Mouse (Mus musculus): ENCODE measurements at regions not wholly inside any gene's neighbourhood (a gene's known extent, or its start where the extent isn't known, plus 50 kb on each side); places are given as distances from the start of the nearest gene placed in this dataset.

- no peak for DNase-seq (ENCODE audit: low read depth)
These were observed 399.3 kb upstream of the Mpdz start for GRCm38 (mm10) chr4:81841642-81842494.

- DNase-seq (ENCODE audit: low read depth), result no peak
These were observed 387.4 kb upstream of the Mpdz start for GRCm38 (mm10) chr4:81829972-81830371.

DNA sequence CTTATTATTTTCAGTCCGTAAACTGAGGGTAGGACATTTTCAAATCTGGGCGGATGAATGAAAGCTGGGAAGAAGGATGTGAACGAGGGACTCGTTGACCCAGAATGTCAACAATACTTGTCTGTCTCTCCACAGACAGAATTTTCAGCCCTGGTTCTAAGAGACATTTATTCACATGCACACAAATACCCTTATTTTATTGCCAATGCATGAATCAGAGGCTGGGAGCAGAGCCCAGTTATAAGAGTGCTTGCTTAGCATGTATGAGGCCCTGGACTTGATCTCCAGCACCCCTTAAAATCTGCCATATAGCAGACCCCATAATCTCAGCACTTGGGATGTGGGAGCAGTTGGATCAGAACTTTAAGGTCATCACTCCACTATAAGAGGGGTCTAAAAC, 384.8 kb upstream of the Mpdz start:
- no peak for DNase-seq (ENCODE audit: low read depth)

DNA sequence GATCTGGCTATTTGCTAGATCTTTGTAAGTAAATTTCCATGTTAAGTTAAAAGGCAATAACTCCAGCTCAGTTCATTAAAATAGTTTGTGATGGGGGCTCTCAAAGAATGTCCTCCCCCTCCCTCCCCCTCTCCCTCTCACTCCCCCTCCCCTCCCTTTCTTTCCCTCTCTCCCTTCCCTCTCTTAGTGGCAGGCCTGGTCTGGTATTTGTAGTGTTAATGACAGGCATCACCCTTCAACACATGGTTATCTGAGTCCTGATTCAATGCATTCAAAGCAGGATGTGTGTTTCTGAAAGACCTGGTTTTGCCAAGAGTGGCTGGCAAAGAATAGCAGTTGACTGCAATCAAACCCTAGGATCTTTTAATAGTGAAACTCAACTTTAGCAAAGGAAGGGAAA, 383.4 kb upstream of the Mpdz start:
- DNase-seq (ENCODE audit: low read depth), result no peak

GRCm38 (mm10) chr4:81823566-81823965, 381.0 kb upstream of the Mpdz start:
- no peak for DNase-seq (ENCODE audit: low read depth)

GRCm38 (mm10) chr4:81789274-81789673, 346.7 kb upstream of the Mpdz start:
- DNase-seq (ENCODE audit: low read depth), result no peak

DNA sequence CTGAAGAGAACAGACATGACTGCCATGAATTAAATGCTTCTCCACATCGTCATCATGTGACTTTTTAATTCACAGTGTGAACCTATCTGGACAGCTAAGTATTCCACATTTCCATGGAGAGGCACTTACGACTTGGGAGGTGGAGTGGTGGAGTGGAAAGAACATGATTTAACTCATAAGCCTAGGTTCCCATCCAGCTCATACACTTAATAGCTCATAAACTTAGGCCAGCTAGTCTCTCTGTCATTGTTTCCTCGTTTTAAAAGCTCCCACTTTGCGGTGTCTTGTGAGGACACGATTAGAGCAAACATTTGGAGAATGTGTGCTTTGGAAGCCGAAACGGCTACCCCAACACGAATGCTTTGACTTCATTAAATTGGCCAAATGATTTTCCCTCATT, 346.0 kb upstream of the Mpdz start:
- DNase-seq (ENCODE audit: low read depth), result no peak

- no peak for DNase-seq (ENCODE audit: low read depth)
These were observed 339.4 kb upstream of the Mpdz start for GRCm38 (mm10) chr4:81781971-81782370.

- no peak for DNase-seq (ENCODE audit: low read depth)
These were observed 324.1 kb upstream of the Mpdz start for GRCm38 (mm10) chr4:81766705-81767104.

- DNase-seq (ENCODE audit: low read depth), result no peak
These were observed 321.6 kb upstream of the Mpdz start for GRCm38 (mm10) chr4:81764026-81764867.

DNA sequence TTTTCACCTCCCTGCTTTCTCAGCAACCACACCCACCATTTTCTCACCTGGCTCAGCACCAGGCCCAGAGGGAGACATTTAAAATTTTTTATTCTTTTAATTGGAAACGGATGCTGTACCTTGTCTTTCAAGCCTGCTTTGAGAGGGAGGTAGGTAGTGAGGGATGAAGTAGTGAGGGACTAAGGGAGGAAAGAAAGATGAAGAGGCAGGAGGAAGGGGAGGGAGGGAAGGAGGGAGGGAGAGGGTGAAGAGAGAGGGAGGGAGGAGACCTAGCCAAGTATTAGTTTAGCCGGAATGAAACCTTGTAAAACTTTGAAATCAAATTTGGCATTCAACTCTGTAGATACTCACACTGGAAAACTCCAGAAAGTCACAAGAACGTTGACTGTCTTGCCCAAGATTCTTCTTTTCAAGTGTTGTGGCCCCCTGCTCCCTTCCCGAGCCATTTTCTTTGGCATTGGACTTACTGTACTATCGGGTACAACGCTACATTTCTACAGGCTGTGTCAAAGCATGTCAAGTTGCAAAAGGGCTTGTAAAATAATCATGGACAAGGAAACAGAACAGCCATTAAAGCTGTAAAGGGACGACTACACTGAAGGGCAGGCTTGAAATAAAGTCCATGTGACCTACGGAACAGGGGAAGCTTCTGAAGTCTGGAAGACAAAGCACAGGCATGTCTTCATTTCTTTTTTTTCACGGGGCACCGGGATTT, 320.9 kb upstream of the Mpdz start:
- DNase-seq (ENCODE audit: low read depth), result no peak

GRCm38 (mm10) chr4:81762592-81763229, 320.1 kb upstream of the Mpdz start:
- no peak for DNase-seq (ENCODE audit: low read depth)

DNA sequence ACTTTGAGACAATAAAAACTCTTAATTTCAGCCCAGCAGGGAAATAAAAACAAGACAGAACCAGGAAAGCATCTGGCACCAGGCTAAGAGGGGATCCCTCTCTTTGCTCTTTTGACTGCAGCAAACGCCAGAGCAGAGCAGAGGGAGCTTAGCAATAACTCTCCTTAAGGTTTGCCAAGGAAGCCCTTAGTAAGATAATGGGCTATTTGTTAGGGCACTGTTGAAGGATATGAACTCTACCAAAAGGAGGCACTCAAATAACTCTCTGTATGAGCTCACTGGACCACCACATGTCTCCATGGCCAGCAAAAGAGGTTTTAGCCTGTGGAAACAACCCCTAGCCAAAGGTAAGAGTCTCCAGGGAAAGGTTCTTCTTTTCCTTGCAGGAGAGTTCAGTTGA, 315.3 kb upstream of the Mpdz start:
- no peak for DNase-seq (ENCODE audit: low read depth)

- DNase-seq (ENCODE audit: low read depth), result no peak
These were observed 302.3 kb upstream of the Mpdz start for GRCm38 (mm10) chr4:81744629-81745509.

GRCm38 (mm10) chr4:81743978-81744628, 301.5 kb upstream of the Mpdz start:
- DNase-seq (ENCODE audit: low read depth), result no peak

- no peak for DNase-seq (ENCODE audit: low read depth)
These were observed 300.2 kb upstream of the Mpdz start for GRCm38 (mm10) chr4:81742536-81743459.

GRCm38 (mm10) chr4:81734391-81734790, 291.8 kb upstream of the Mpdz start:
- no peak for DNase-seq (ENCODE audit: low read depth)

DNA sequence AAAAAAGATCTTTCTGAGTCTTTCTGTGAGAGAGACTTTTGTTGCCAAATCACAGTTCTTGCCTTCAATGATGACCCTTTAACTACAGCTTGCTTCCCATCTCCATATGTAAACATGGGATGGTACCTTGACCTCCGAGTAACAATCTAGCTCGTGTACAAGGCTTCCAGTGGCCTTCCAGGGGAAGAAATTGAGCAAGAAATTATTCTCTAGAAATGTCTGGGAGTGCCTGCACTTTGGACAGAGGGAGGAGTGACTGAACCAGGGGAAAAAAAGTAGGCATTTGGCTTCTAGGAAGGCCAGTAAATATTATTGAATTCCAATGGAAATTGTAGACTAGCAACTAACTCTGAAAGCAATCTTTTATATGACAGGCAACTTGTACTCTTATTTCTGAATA, 287.8 kb upstream of the Mpdz start:
- DNase-seq (ENCODE audit: low read depth), result no peak

- no peak for DNase-seq (ENCODE audit: low read depth)
These were observed 286.3 kb upstream of the Mpdz start for GRCm38 (mm10) chr4:81728961-81729360.
